Mouse (Mus musculus) heart, adult 9 months (tissue): ENCODE results near the gene Rnft2.

Experiments
- DNase-seq, 2 experiments: peaks; one replicate each; pipeline ENCODE4 v3.0.0; 2022; ENCODE audit warnings: low spot score in 2 of 2

Rnft2 gene

DNA sequence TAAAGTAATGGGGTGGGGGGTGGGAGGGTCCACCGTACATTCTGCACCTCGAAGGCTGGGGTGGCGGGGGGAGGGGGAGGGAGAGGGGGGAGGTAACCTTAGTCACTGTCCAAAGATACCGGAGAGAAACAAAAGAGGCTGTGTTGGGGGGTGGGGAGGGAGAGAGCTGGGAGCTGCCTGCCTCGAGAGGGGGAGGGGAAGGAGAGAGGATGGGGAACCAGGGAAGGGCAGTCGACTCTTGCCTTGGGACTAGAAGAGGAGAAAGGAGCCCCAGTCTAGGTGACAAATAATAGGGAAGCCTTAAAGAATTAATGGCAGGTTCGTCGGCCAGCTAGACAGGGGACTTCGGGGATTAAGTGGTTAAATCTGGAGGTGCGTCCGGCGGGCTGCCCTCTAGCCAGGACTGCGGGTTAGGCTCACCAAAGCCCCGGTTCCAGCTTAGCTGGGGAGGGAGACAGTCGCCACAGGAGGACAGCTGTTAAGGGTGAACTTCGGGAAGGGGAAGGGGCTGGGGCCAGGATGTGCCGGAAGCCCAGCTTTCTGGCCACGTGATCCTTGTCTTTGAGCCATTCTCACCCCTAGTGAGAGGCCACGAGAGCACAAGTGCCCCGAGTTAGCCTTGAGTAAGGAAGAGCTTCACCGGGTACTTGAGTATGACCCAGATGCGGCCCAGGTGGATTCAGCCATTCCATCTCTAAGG lies 70.5 kb downstream of the Rnft2 start:
- no peak for DNase-seq

DNA sequence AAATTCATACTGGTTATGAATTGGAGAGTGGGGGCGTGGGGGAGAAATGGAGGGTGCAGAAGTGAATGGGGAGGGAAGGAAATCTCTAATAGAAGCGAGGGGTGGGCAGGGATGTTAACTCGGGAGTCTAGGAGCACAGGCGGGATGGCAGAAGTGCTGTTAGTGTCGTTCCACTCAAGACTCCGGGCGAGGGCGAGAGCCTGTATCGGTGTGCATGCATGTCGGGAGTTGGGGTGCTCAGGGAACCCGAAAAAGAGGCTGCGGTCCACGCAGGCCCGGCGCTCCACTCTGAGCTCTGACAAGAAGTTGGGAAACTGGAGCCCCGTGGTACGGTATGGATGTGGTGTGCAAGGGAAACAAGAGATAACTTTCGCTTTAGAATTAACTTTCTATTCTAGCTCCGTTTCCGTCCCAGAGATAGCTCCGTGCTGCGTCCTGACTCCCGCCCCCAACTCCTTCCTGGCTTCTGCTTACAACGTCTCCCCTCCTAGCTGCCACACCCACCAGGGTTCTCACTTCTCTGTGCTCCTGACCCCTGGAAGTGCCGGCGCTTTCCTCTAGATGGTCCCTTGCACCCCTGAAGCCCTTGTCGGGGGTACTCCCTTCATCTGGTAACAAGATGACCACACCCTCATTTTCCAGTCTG lies 72.7 kb downstream of the Rnft2 start:
- DNase-seq = no peak

DNA sequence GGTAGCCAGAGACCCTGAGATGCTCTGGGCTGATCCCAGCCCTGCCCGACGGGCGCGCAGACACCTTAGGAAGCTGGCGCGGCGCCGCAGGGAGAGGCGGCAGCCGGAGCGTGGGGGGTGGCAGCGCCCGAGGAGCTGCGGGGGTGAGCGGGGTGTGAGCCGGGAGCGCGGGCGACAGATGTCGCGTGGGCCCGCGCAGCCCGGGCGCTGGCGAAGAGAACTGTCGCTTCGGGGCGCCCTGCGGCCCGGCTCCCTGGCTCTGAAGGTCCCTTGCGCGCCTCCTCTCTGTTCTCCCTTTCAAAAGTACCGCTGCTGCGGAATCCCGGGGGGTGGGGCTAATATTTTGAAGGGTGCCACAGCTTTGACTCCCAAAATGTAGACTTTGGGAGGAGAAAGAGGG lies 73.3 kb downstream of the Rnft2 start:
- DNase-seq = no peak

DNA sequence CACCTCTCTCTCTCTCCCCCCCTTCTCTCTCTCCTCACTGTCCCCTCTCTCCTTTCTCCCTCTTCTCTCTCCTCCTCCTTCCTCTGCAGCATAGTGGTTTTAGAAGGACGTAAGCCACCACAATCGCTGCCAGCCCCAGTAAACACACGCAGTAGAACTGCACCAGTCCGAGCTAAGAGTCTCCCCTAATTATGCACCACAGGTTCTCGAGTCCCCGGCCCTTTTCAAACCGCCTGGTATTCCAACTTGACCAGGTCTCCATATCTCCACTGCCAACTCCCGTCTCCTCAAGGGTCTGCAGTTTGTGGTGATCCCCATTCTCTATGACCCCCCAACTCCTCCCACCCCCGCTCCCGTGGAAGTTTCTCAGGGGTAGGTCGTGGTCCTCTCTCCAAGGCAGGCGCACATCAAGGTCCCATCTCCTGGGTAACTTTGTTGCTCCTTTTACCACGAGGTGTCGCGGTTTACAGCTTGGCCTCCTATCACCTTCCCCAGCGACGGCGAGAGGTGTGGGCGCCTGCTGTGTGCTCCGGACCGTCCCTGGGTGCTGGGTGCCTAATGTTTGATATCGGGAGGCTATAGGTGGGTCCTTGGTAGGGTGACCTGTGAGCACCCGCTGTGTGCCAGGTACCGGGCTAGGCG lies 73.9 kb downstream of the Rnft2 start:
- DNase-seq = no peak

DNA sequence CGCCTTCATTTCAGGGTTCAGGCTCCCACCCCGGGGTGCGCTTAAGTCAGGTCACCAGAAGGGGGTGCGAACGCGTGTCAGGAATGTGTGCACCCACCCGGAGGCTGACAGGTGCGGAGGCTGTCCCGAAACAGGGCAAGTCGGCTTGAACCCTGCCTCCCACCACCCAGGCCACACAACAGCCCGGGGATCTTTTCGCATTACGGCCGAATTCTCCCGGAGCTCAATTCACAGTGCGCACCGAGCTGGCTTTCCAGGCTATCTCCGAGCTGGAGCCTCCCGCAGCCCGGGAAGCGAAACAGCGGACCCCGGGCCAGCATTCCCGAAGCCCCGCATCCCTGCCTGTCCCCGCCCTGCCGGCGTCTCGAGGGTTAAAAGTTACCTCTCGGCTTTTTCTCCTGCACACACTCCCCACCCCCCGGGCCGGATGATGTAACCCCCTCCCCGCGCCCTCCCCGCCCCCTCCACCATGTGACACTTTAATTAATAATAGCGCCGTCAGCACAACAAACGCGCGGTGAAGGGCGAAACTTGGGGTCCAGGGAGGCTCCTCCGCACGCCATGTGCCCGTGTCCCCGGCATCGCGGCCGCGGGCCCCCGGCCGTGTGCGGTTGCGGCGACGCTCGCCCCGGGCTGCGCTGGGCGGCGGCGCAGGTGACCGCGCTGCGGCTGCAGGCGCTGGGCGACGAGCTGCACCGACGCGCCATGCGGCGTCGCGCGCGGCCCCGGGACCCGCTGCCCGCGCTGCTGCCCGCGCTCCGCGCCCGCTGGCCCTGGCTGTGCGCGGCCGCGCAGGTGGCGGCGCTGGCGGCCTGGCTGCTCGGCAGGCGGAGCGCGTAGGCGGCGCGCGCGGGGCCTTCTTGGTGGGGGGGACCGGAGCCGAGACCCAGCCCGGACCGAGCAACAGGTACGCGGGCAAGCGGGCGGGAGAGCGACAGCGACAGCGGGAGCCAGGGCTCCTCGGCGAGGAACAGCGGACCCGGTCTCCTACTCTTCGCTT lies 75.4 kb downstream of the Rnft2 start:
- DNase-seq = no peak

DNA sequence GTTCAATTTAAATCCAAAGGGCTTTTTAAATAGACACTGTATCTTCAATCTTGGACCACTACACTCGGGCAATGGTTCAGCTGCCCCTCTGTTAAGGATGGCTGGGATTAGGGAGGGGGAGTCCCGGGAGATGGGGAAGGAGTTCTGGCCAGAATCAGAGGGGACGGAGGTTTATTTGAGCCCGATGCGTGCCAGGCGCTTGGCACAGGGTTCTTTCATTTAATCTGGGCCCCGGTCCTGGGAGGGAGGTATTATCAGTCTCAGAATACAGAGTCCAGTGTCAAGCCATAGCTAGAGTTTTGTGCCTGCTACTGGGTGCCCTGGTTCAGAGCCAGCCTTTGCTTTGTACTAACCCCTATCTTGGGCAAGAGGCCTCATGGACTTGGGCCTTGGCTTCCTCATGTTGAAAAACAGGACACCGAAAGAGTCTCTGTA lies 77.3 kb downstream of the Rnft2 start:
- no peak for DNase-seq

DNA sequence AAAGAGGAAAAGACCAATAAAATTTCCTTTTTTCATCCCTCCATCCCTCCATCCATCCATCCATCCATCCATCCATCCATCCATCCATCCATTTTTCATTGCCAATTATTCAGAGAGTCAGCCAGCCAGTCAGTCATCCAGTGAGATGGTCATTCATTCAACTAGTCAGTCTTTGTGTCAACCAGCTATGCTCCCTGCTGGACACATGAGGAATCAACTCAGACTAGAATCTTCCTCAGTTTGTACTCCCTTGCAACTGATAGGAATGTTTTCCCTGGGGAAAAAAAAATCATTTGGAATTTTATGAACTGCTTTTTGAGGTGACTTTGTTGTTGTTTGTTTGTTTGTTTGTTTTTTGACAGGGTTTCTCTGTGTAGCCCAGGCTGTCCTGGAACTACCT lies 79.5 kb downstream of the Rnft2 start:
- no peak for DNase-seq

DNA sequence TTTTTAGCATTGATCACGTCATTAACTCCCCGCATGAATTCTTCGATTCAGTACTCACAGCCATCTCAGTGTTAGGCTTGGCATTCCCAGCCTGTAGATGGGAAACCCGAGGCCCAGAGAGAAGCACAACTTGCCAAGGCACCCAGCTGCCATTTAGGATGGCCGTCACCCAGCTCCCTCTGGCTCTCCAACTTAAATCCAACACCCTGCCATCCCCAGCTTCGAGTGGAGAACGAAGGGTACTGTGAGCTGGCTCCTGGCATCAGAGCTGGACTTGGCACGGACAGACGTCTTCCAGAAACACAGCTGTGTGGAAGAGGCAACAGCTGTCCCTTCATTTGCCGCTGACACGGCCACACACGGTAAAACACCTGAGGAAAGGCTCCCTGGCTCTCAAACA lies 80.3 kb downstream of the Rnft2 start, which contains the start of gene Hrk:
Gene Hrk, plus strand, starts transcription at position 68 of the 400 bp plus-strand sequence.
- no peak for DNase-seq

DNA sequence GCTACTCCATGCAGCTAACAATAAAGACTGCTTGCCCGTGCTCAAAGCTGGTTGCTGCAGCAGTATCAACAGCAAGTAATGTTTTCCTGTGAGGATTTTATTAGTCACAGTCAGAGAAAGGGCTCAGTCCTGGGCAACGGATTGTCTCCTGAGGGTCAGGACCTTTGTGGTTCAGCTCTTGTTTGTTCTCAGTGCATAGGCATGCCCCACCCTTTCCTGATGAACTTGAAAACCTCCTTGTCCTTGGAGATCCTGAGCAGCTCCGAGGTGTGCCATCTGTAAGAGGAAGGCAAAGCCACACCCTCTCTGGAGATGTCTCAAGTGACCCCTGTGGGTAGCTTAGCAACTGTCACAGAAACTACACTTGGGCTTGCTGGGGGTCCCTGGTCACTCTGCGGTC lies 84.2 kb downstream of the Rnft2 start:
- DNase-seq = no peak

DNA sequence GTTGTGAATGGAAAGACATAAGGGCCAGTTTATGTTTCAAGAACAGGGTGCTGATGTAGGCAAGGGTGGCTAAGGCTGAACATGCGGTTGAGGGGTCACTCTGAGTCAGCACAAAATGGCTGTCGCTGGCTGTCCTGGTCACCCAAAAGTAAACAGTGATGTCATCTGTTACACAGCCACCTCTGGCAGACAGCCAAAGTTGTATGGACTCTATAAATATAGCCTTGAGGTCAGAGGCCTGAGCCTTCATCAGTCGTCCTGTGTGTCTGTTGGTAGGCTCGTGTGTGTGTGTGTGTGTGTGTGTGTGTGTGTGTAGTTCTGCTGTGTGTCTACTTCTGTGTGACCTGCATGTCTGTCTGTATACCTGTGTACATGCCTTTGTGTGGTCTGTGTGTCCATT lies 87.9 kb downstream of the Rnft2 start:
- DNase-seq = no peak

DNA sequence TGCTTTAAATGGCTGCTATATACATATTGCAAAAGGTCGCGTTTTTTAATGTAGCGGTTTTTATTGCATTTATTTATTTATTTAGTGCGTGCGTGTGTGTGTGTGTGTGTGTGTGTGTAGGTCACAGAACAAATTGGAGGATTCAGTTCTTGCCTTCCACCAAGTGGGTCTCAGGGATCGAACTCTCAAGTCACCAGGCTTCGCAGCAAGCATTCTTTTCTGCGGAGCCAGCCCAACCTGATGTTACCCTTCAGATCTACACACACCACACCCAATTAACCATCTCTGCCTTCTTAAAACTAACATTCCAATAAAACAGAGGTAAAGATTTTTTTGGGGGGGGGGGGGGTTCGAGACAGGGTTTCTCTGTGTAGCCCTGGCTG lies 89.4 kb downstream of the Rnft2 start:
- DNase-seq = no peak

DNA sequence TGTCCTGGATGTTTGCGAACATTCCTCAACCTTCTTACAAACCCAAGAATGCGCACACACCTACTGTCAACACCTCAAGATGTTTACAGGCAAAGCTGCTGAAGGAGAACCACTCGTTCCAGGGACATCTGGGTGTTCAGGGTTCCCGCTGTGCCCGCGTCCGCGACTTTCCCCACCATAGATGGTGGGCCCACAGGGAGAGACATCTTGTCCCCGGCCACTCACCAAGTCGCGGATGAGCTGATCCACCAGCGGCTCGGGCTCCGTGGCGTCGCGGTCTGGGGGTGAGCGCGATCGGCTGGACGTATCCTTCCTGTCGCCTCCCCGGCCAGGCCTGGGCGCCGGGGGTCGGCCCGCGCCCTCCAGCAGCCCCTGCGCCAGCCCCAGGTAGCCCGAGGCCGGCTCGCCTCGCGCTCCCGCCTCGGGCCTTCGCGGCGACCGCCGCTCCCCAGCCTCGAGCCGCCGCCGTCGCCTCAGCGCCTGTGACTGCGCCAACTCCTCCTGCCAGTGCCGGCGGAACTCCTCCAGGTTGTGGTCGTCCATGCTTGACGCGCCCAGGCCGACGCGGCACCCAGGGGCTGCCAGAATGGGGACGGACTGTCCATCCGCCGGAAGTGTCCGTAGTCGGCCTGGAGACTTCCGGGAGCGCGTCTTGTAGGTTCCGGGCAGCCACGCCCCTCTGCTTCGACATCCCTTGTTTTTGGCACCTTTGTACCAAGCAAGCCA lies 89.9 kb downstream of the Rnft2 start, which contains the start of gene Fbxw8:
Gene Fbxw8, minus strand, starts transcription at position 626 of the 726 bp plus-strand sequence.
- DNase-seq = peak; percentile 80 to 81

DNA sequence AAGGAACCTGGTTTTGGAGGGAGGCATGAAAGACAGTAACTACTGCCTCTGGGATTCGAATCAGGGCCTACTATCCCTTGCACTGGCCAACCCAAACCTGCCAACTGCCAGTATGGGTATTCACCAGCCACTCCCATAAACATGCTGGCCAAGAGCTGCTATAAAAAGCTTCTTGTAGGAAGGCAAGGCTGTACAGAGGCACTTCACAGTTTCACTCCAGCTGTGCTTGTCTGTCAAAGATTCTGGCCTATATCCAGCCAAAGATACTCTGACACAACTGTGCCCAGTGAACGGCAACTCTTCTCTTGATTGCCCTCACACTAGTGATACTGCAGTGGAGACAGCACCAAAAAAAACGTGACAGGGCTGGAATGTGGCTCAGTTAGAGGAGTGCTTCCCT lies 95.2 kb downstream of the Rnft2 start:
- DNase-seq = peak; percentile 44 to 51

DNA sequence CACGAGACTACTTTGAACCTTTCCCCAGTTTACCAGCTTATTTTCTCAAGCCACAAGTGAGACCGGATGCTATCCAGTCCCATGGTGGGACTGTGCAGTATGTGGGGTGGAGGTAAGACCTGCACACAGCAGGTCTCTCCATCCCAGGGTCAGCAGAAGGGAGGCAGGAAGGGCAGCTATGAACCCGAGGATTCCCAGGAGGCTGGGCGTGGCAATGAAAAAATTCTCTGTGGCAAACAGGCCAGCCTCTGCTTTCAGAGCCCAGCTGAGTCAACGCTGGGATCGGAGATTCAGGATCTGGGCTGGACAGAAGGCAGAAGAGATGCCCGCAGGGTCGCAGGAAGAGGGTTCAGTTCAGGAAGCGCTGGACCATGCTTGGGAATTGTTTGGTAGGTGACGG lies 97.7 kb downstream of the Rnft2 start:
- DNase-seq = no peak

DNA sequence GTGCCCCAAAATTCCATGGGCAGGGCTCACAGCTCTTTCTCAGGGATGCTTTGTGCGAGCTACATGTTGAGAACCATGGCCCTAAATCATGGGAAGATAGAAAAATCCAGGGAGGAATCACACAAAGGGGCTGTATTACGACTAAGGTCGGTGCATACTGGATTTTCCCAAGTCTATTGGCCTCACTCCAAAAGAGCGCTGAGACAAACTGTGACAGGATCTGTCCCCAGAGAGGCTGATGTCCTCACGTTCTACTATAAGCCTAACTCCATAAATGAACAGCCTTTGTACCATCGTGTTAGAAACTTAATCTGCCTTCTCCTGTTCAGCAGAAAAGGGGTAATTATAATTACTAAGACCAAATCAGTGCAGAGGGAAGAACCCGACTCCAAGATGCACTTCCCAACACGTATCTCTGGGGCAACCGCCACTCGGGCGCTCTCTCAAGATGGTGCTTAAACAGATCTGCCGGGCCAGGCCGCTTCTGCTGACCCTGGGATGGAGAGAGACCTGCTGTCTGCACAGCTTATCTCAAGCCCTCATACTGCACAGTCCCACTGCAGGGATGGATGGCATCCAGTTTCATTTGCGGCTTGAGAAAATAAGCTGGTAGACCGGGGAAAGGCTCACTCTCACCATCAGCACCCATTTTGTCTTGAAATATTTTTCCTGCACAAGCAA lies 98.8 kb downstream of the Rnft2 start:
- DNase-seq = peak; percentile 42 to 64

DNA sequence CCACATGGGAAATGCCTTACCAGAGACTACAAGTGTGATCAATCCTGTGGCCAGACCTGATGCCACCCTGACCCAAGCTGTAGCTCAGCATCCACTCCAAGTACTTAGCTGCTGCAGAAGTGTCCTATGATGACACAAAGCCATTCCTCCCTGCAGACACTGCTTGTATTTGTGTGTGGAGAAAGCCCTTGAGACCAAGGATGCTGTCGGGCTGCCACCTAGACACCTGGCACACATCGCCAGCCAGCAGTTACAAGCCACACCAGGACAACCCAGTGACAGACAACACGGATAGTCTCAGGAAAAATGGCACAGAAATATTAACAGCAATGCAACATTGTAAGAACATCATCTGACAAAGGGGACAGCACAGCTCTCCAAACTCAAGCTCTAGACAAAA lies 99.5 kb downstream of the Rnft2 start:
- DNase-seq = no peak

DNA sequence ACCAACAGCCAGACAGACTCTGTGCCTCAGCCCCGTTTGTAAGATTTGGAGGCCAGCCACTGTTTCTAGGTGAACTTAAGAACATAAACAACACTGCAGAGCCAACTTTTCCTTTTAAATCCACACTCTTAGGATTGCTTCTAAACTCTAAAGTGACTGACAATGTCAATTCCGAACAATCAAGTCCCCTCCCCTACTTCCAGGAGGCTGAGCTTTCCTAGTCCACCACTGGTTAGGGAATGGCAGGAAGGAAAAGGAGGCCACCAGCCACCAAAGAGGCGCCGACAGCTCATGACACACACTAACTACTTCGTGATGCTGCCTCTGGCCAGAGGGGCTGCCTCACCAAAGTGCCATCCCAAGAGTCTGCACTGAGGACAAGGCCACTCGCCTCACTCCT lies 100.1 kb downstream of the Rnft2 start:
- DNase-seq = no peak

DNA sequence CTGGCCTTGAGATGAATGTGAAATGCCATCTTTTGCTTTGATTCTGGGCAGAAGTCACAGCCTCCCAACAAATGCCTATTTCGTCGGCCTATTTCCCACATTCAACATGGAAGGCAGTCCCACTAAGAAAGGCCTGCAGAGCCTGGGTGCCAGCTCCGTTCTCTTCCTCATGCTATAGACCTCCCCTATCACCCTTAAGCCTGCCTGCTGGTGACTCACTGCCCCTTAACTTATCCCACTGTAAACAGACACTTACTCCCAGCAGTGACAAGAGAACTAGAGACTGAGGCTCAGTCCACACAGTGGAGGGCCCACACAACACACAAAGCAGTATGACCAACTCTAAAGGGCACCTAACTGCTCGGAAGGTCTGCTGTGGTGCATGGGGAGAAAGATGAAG lies 100.6 kb downstream of the Rnft2 start:
- DNase-seq = no peak

DNA sequence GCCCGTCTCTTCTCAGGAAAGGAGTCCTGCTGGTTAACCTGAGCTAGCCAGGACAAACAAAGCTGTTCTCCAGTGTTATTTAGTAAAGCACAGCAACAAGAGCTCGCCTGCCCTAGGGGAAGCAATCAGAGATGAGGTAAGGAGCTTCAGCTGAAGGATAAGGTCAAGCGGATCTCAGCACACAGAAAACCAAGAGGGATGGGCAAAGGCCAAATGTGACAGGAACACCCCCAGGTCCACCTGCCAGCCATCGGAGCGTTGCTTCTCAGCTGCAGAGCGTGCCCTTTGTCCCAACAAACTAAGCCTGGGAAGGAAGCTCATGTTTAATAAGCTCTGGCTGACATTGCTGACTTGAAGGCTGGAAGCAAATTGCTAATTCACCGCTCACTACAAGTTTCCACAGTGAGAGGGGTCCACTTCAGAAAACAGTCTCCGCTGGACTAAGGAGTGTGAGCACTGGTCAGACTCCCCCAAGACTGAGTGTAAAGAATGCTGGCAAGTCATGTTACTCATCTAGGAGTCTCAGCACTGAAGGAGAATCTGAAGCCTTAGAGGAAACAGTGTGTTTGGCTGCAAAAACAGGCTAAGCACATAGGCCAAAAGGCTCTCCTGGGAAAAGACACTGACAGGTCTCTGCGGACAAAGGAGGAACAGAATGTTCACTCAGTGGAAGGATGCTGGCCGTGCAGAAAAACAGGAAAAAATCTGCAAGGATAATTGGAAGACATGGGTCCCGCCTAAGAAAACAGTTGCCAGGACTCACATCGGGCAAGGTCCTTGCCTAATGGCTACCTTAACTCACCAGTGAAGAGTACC lies 101.5 kb downstream of the Rnft2 start:
- peak; percentile 83 to 88 for DNase-seq

DNA sequence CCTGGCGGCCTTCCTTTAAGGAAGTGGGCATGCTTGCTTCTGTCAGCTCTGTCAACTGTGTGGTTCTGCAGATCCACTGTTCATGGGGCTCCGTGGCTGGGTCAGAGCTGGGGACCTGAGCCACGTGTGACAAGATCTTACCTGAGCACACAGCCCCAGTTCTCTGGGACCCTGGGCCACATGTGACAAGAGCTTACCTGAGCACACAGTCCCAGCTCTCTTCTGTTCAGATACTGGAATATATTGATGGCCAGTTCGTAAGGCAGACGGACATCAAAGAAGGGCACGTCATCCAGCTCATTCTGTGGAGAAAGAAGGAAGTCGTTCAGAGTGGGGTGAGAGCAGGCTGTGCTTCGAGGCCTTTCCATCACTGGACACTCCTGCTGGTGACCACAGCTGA lies 102.4 kb downstream of the Rnft2 start:
- no peak for DNase-seq
